Mouse (Mus musculus): ENCODE measurements at regions not wholly inside any gene's neighbourhood (a gene's known extent, or its start where the extent isn't known, plus 50 kb on each side); places are given as distances from the start of the nearest gene placed in this dataset.

DNA sequence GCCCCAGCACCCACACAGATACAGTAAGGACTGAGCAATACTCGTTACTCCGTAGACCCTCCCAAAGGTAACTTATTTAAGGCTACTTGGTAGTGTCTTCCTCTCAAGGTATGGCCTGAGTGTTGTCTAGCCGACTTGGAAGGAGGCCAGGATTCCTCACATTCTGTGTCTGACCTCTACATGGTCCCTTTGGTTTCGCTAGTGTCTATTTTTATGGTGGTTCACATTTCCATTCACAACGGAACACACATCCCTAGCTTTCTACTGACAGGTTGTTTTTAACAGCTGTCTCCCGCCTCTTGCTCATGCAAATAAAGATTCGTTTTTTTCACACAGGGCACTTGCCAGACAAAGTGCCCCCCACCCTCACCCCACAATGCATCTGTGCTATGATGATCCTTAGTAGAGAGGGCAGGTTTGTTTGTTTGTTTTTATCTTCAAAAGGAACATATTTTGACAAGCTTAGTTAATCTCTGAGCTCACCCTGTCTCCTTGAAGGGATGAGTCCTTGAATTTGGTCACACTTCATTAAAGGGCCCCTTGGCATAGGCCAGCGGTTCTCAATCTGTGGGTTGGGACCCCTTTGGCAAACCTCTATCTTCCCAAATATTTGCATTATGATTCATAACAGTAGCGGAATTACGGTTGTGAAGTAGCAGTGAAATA, 52.7 kb downstream of the Phlda1 start:
- no peak for DNase-seq (ENCODE audit: low spot score)

DNA sequence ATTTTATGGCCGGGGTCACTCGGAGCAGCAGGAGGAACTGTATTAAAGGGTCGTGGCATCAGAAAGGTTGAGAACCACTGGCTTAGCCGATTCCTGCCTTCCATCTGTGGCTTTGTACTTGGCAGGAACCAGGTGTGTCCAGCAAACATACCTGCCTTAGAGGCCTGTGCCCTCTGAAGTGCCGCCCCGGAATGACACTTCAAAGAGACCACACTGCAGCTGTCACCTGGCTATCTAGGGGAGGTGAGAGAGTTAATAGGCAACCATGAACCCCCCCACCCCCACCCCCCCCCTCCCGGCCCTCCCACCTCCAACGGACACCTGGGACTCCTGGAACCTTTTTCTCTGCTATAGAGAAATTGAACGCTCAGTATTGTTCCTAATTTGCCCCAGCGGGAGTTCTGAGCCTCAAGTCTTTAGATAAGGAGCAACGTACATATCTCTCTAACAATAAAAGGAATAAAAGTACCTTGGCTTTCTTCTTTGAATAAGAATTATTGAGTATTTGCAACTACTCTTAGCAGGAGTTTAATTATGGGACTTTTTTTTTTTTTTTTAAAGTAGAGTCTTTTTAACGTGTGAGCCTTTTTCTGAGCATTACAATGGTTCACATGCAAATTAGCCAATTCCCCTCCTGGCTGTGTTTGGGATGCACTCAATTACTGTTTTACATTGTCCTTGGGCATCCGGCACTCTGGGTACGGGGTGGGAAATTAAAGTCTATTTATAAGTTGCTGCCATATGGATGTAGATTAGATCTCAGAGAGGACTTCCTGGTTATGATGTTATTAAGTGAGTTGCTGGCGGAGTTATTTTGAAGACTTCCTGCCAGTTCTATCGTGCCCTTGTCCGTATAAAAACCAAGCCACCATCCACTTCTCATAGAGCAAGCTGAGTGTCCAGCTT, 53.5 kb downstream of the Phlda1 start:
- no peak for DNase-seq (ENCODE audit: low spot score)

DNA sequence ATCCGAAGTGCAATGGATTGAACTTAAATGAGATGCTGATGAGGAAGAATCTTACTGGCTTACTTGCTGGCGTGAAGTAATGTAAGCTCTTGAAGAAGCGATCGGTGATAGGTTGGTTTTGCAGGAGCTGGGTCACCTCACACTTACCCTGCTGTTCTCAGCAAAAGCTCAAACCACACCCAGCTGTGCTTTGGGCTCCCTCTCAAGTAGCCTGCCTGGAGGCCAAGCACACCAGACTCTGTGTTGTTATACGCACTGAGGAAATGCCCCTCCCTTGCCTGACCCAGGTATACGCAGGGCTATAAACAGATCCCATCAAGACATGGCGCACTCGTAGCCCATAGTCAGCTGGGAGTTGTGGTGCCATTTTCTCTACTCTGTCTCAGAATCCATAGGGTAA, 56.5 kb downstream of the Phlda1 start:
- no peak for DNase-seq (ENCODE audit: low spot score)

DNA sequence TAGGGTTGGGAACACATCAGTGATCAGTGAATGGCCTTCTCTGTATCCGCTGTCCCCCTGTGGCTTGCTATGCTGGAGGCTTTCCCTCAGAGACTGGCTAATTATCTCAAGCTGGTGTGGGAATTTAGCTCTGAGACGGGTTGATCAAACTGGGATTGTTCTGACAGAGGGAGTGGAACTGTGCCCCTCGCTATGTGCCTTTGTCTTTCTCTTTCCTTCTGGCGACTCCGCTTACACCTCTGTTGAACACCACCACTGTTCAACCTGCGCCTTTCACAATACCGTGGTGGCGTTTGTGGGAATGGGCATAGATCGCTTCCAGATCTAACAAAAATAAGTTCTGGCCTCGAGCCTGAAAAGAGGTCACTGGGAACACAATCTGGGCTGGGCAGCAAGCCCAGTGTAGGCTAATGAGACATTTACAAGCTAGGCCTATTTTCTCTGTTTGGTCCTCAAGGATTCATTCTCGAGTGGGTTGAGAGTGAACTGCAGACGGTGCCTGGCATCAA, 60.8 kb downstream of the Phlda1 start:
- DNase-seq (ENCODE audit: low spot score), result no peak

DNA sequence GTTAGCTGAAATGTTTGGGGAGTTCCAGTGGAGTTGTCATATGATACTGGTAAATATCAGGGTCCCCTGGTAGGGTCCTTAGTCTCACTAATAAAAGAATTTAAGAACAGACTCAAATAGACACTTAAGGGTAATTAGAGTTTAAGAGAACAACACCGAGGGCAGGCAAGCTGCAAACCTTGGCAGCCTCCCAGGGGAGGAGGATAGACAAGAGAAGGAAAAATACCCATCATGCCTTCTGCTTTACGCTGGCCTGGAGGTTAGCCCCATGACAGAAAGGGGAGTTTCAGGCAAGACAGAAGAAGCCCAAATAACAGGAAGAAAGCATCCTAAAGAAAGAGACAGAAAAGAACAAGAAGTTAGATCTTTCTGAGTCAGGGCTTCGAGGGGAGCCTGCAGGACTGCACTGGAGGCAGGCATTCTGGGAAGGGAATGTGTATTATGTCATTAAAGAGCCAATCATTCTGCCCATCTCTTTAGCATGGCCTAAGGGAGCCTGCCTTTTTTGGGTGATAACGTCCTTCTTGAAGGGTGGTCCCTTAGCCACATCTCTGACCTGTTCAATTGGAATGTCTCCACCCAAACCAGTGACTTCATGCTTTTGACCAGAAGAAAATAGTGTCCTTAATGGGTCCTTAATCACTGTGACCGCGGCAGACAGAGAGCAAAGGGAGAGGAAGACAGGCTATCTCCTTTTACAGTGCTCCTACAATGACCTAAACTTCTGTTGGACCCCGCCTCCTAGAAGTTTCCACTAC, 64.6 kb downstream of the Phlda1 start:
- DNase-seq (ENCODE audit: low spot score), result no peak

DNA sequence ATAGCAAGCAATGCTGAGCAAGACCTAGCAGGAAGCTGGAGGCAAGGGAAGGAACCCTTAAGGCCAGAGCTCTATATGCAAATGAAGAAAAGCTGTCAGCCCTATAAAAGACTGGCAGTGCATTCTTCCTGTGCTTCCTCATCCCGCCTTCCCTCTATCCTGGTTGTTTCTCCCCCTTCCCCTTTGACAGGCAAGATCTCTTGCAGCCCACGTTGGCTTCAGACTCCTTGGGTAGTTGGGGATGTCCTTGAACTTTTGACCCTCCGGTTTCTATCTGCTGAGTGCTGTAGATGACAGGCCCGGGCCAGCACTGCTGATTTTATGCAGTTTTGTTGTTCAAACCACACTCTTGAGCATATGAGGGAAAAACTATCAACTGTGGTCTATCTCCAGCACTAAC, 68.1 kb downstream of the Phlda1 start:
- DNase-seq (ENCODE audit: low spot score), result no peak

DNA sequence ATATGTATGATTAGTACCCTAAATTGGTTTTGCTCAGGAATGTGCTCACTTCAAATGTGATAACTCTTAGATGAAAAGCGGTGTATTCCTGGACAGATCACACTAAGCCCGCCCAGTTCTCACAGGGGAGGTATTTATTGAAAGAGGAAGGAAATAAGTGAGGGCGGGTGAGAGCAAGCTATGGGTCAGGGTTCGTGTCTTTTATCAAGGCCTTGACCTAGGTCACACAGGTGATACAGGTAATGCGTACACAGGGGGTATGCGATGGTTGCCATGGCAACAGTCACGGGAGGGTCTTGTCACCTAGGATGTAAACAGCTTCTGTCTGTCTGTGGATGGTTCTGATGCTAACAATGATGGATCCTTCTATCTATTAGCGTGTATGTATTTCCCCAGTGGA, 68.7 kb downstream of the Phlda1 start:
- no peak for DNase-seq (ENCODE audit: low spot score)

DNA sequence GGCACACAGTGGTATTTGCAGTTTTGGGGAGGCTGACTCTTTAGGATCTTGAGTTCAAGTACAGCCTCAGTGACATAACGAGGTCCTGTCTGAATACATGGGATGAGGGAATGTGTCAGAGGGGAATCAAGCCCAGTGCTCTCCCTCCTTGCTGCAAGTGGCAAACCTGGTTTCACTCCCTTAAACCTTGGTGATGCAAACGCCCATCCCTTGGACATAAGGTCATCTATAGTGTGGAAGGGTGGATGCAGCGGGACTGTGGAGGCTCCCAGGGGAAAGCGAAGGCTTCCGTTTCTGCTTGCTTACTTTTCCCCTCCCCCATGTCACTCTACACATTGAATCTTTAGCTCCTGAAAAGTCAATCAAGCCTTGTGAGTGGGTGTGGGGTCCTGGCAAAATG, 69.2 kb downstream of the Phlda1 start:
- no peak for DNase-seq (ENCODE audit: low spot score)

DNA sequence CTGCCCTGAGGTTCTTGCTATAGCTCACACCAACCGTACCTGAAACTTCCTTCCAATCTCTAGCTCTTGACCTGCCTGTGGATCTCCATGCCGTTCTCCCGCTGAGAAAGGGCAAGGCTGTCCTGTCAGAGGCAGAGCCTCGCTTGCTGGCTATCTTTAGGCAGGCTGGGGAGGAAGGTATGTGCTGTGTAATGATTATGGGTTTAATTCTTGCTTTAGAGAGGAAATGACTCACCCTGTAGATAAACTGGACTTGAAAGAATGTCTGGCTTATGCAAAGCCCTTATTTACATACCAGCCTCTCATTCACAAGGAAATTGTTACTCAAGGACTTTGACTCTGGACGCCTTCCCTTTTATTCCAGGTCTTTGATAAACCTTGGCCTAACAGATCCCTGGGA, 69.8 kb downstream of the Phlda1 start:
- no peak for DNase-seq (ENCODE audit: low spot score)

DNA sequence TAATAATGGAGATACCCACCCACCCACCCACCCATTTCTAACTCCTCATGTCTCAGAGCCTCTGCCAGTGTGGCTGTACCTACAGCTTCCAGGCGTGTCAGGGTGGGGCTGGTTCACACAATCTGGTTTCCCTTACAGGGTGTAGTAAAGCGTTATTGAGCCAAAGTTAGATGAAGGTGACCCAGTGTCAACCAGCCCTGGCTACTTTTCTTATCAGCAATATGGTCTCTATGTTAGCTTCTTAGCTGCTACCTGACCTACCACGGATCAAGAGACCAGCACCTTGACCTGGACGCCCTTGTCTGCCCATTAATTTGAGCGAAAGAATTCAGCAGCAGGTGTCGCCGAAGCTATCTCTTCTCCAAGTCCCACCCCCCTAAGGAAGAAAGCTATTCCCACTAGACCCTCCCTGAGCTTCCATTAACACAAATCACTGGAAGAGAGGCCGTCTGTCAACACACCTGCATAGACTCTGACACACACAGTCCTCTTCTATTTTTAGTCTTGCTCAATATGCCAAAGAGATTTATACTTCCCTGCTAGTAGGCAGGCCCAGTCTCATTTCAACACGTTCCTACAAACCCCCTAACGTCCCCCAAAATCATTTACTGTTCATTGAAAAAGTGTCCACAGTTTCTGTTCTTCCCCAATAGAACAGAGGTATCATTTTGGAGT, 70.4 kb downstream of the Phlda1 start:
- DNase-seq (ENCODE audit: low spot score), result no peak

DNA sequence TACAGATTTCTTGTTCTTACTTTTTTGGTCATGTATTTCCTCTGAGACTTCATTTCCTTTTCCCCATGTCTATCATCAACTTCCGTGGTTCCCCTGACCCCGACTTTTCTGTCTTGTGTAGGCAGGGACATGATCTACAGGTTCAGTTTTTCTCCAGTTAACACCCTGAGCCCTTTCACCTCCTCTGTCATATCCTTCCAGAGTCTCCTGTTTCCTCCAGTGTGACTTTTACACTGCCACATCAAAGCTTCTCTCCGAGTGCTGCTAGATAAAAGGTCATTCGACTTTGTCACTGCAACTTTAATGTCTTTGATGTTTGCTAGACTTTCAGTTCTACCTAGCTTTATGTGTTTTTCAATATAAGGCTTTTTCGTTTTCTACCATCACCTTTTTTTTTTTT, 72.5 kb downstream of the Phlda1 start:
- no peak for DNase-seq (ENCODE audit: low spot score)

DNA sequence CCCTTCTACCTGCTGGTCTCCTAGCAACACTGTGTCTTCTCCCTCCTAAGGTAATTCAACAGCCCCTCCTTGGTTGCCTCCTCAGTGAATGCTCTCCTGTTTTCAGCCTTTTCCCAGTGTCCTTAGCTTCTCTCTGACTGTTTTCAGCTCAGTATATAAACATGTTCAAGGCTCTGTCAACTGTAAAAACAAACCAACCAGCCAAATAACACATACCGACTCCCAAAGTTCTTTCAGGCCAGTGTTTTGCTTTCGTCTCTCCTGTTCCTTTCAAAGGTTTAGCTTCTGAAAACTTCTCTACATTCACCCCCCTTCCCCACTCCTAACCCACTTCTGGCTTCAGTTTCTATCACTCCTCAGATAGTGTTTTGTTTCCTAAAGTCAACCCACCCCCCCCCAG, 73.4 kb downstream of the Phlda1 start:
- DNase-seq (ENCODE audit: low spot score), result no peak

DNA sequence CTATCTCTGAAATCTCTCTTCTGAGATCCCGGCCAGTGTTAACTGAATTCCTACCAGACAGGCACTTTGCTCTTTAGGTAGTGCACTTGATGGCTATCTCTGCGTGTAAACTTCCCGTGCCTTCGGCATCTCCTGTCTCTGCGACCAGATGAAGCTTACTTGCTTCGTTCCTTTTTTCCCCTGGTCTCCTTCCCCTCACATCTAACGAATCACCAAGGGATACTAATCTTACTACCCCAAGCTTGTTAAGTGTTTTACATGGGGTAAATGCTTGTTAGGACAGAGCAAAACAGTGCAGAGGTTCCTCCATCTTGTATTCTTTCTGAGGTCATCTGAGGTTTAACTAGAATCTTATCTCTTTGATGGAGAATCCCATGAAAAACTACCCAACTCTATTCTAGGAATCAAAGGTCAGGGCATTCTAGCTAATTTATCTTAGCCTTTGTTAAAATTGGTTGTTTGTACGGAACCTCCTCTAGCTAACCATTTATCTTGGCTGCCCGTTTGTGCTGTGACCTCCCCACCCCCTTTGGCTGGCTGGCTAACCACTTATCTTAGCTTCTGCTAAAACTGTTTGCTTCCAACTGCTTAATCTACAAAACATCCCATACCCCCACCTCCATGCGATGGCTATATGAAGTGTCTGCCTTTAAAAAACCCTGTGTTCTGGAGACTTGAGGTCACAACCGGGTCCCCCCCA, 74.5 kb downstream of the Phlda1 start:
- DNase-seq (ENCODE audit: low spot score), result no peak

DNA sequence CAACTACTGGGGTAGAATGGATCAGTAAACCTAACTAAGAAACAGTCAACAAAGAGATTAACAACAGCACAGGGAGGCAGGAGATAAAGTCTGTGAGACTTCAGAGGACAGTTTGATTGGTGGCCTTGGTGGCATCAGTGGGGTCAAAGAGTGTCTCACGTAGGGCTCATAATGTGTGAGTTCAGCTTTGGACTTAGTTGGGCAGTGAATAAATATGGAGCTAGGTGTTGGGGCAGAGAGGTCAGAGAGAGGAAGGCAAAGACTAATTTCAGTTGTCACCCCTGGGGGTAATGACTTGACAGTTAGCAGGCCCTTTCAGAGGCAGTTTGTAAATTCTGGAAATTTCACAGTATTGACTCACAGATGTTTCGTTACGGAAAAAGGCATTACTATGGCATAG, 75.8 kb downstream of the Phlda1 start:
- no peak for DNase-seq (ENCODE audit: low spot score)

DNA sequence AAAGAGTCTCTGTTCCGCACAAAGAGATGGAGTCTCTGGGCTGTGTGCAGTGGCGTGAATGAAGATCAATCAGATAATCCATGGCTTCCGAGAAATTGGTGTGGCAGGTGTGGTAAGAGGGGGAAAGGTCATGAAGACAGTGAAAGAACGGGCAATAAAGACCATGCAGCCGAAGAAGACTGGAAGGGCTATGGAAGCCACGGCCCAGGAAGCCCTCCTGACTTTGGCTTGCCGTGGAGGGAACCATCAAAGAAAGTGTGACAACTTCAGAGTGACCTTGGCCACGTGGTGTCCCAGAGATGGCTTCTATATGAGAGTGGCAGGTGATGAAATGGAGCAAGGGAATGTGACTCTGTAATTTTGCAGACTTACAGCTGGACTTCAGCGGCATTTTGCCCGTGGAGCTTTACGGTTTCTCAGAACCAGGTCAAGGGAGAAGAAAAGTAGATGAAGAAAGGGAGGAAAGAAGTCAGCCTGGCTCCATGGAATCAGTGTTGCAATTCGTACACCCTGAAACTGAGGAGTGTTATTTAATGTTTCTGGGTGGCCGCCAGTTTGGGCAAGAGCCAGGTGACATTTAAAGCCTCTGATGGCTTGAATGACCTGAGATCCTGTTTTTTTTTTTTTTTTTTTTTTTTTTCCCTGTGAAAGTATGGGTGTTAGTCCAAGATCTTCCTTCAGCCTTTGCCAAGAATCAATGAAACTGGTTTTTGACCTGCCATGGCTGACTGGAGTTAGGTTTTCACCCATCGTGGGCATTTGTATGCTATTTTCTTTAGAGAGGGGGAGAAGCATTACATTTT, 76.4 kb downstream of the Phlda1 start:
- DNase-seq (ENCODE audit: low spot score), result no peak

DNA sequence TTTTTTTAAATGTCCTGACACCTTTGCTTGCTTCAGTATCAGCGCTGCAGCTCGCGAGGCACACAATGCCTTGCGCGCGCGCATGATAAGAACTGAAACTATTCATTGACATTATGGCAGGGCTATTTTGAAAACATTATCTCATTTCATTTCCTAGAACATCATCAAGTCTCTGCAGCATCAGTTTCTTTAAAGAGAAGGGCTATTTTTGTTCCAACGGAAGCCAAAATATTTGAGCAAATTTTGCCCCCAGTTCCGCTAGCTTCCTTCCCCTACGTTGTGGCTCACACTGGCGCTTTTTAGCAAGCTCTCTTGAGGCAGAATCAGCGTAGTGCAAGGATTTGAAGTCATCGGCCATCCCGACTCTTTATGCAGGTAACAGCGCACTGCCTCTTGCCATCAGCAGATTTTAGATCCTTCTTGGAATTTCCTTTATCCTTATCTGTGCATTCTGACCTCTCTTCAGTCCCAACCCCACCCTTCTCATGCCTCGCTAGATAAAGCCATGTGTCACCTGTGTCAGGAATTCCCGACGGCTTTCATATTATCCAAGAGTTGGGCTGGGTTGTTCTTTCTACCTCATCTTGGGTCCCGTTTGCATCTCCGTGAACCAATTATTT, 77.1 kb downstream of the Phlda1 start:
- no peak for DNase-seq (ENCODE audit: low spot score)

DNA sequence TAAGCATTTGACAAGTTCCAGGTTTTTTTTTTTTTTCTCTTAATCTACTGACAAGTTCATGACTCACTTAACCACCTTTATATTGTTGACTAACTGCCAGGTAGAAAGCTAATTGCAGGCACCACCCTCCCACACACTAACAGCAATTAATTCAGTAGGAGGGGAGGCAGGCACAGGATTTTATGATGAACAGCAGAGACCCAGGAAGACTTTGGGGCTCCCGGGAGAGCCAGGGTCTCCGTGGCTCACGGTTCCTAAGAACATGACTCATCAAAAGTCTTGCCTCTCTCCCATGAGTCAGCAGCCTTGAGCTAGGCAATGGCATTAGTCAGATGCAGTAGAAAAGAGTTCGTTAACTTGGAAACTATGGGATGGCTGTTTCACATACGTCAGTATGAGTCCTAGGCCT, 77.7 kb downstream of the Phlda1 start:
- no peak for DNase-seq (ENCODE audit: low spot score)

DNA sequence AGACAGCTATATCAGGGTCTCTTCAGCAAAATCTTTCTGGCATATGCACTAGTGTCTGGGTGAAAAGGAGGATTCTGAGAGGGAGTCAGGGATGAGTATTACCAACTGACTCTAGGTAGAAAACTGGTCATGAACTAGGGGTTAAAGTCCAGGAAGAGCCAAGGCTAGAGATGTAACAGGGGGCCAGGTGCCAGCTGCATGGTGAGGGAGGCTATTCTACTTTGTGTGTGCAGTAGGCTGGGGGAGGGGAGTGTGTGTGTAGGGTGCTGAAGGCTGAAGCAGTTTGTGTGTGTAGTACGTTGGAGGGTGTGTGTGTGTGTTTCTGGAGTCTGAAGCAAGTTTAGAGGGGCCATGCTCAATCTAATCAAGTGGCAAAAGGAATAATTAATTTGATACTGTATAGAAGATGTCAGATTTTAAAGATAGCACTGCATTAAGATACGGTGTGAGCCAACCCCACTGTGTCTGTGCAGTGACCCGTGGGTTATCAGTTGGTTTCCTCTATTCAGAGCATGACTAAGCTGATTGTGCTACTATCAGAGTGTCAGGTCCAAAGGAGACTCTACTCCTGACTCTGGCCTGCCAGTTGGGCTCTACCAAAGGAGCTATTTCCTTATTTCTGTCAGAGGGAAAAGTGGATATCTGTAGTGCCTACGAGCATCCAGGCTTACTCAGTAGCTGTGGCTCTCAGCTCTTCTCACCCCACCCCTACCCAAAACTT, 82.0 kb downstream of the Phlda1 start:
- no peak for DNase-seq (ENCODE audit: low spot score)

DNA sequence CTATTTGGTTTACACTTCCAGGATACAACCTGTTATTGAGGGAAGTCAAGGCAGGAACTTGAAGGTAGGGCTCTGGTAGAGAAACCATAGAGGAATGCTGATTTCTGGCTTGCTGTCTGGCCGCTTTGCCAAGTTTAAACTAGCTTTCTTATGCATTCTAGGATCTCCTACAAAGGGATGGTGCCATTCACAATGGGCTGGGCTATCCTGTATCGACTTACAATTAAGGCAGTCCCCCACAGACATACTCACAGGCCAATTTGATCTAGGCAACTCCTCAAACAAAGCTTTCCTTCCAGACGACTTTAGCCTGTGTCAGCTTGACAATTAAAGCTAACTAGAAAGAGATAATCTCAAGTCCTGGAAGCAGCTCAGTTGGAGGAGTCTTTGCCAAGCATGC, 83.1 kb downstream of the Phlda1 start:
- no peak for DNase-seq (ENCODE audit: low spot score)

Measured in testis, postnatal 14 days (tissue).